Mouse (Mus musculus): ENCODE data around the gene Rad51b. TPM values are rescaled to one million over a fixed set of nuclear protein-coding genes. Genes with fewer than 3 reads are reported as not detected.
A peak's percentile ranks its signal among the peaks of the same experiment; 100 is the strongest.

Gene Rad51b
- total and polyA plus RNA-seq, 2 experiments from 2014 or later, result 1.1 TPM

DNA sequence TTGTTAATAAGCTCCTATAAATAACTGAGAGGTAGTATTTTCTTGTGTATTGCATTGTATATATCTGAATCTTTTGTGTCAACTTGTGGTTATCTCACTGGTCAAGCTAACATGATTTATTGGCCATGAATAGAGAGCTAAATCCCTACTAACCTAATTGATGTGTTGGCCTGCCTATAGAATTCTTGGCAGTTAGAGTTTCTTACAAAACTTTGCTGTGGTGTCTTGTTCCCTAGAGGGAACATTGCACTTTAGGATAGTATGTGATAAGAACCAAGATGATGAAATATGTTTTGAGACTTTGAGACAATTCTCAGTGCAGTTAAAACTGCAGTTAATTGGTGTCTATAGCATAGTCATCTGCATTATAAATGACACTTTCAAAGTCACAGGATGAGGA lies 299.8 kb downstream of the Rad51b start:
- Histone ChIP-seq H3K27me3 (ENCODE audit: insufficient read depth, low read length) (no peaks in the 10 kb centered on the region), H3K9ac (replicated peaks; ENCODE audit: low read length) (no peak overlapping the region), H3K4me2 (ENCODE audit: low read depth, low read length) (no peak overlapping the region), H3K4me1 (ENCODE audit: insufficient read depth, low read length) (0 out of 2 replicates have a peak, but pooled peaks cover 5% of the 10 kb centered on the region), H3K4me3 (ENCODE audit: low read length) (no peak overlapping the region), H3K9me3 (ENCODE audit: low read length) (no peaks in the 10 kb centered on the region), H3K36me3 (ENCODE audit: insufficient read depth, low read length) (no peaks in the 10 kb centered on the region), H3K27ac (no peak overlapping the region)
- no peak for DNase-seq (ENCODE audit: low spot score)
- ATAC-seq, result no peak
- no peak for TF ChIP-seq CTCF (IDR thresholded peaks at IDR 0.05; ENCODE audit: low read depth)

DNA sequence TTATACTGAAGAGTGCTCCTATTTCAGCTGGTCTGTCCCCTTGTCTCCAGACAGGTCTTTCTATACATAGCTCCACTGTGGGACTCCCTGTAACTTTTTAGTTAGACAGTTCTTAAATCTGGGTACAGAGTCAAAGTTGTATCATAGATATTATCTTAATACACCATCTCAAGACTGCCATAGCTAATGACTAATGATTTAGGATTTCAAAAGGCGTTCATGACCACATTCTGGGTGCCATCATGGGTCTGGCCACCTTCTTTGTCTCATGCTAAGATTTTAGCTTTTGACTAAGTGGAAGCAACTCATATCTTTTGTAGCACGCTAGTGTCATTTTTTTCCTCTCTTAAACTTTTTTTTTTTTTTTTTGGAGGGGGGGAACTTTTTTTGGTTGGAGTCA lies 300.3 kb downstream of the Rad51b start:
- Histone ChIP-seq H3K36me3 (ENCODE audit: insufficient read depth, low read length) (no peaks in the 10 kb centered on the region), H3K9ac (replicated peaks; ENCODE audit: low read length) (no peak overlapping the region), H3K4me2 (ENCODE audit: low read depth, low read length) (no peak overlapping the region), H3K4me3 (ENCODE audit: low read length) (no peak overlapping the region), H3K9me3 (ENCODE audit: low read length) (no peaks in the 10 kb centered on the region), H3K4me1 (ENCODE audit: insufficient read depth, low read length) (0 out of 2 replicates have a peak, but pooled peaks cover 5% of the 10 kb centered on the region), H3K27me3 (ENCODE audit: insufficient read depth, low read length) (no peaks in the 10 kb centered on the region), H3K27ac (no peak overlapping the region)
- TF ChIP-seq CTCF (IDR thresholded peaks at IDR 0.05; ENCODE audit: low read depth), result no peak
- ATAC-seq (no peak), DNase-seq (ENCODE audit: low spot score) (no peak)
- 94% methylated on average over 2 of the region's 2 CpGs for WGBS

DNA sequence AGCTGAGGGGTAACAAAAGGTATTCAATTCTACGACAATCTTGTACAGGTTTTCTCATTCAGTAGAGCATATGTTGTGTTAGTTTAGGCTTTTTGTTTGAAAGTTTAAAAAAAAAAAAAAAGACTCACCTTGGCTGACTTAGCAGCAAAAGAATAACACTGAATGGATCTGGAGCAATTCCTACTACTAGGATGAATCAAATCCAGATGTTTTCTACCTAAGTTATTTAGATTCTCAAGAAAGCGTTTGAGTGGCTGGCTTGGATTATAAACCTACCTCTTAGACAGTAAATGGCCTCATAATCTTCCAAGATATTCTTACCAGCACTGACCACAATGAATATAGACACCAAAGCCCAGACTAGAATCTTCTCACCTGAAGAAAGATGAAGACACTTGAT lies 300.7 kb downstream of the Rad51b start:
- TF ChIP-seq CTCF (IDR thresholded peaks at IDR 0.05; ENCODE audit: low read depth), result no peak
- no peak overlapping the region for H3K4me2 ChIP-seq (ENCODE audit: low read depth, low read length)
- 94% methylated on average over 2 of the region's 2 CpGs for WGBS

GRCm38 (mm10) chr12:79598496-79598895 lies 301.4 kb downstream of the Rad51b start:
- no peak for ATAC-seq
- 61% methylated on average over 4 of the region's 4 CpGs for WGBS
- H3K27me3 ChIP-seq (ENCODE audit: insufficient read depth, low read length), result no peaks in the 10 kb centered on the region
- TF ChIP-seq CTCF (IDR thresholded peaks at IDR 0.05; ENCODE audit: low read depth), result no peak
- 0 out of 2 replicates have a peak, but pooled peaks cover 5% of the 10 kb centered on the region for H3K4me1 ChIP-seq (ENCODE audit: insufficient read depth, low read length)
- no peak overlapping the region for H3K9ac ChIP-seq (replicated peaks; ENCODE audit: low read length)
- no peaks in the 10 kb centered on the region for H3K36me3 ChIP-seq (ENCODE audit: insufficient read depth, low read length)
- no peaks in the 10 kb centered on the region for H3K9me3 ChIP-seq (ENCODE audit: low read length)
- H3K4me3 ChIP-seq (ENCODE audit: low read length), result no peak overlapping the region
- no peak for DNase-seq (ENCODE audit: low spot score)
- no peak overlapping the region for H3K4me2 ChIP-seq (ENCODE audit: low read depth, low read length)
- no peak overlapping the region for H3K27ac ChIP-seq

More for the DNA sequence above, 300.7 kb downstream of the Rad51b start:
- H3K4me1 ChIP-seq (ENCODE audit: insufficient read depth, low read length), result 0 out of 2 replicates have a peak, but pooled peaks cover 5% of the 10 kb centered on the region
- no peaks in the 10 kb centered on the region for H3K36me3 ChIP-seq (ENCODE audit: insufficient read depth, low read length)
- no peak overlapping the region for H3K4me3 ChIP-seq (ENCODE audit: low read length)
- ATAC-seq (no peak), DNase-seq (ENCODE audit: low spot score) (no peak)
- no peaks in the 10 kb centered on the region for H3K9me3 ChIP-seq (ENCODE audit: low read length)
- H3K27ac ChIP-seq, result no peak overlapping the region
- no peak overlapping the region for H3K9ac ChIP-seq (replicated peaks; ENCODE audit: low read length)
- no peaks in the 10 kb centered on the region for H3K27me3 ChIP-seq (ENCODE audit: insufficient read depth, low read length)

DNA sequence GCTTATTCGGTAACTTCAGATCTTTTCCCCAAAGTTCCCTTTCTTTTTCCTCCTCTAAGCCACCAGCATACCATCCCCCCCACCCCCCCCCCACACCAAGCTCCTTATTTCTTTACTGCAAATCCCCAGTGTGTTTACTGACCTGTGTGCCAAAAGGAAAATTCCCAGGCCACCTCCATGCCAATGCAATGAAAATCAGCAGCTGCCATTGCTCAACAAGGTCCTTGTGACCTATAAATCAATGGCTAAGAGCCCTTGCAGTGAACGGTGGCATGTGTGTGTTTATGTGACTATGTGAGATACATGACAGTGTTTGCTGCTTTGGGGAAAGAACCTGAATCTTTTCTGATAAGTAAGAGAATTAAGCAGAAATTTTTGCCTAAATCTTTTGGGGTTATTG lies 301.8 kb downstream of the Rad51b start:
- Histone ChIP-seq H3K9me3 (ENCODE audit: low read length) (no peaks in the 10 kb centered on the region), H3K9ac (replicated peaks; ENCODE audit: low read length) (no peak overlapping the region), H3K4me2 (ENCODE audit: low read depth, low read length) (no peak overlapping the region), H3K27me3 (ENCODE audit: insufficient read depth, low read length) (no peaks in the 10 kb centered on the region), H3K36me3 (ENCODE audit: insufficient read depth, low read length) (no peaks in the 10 kb centered on the region), H3K4me3 (ENCODE audit: low read length) (no peak overlapping the region), H3K4me1 (ENCODE audit: insufficient read depth, low read length) (0 out of 2 replicates have a peak, but pooled peaks cover 5% of the 10 kb centered on the region), H3K27ac (no peak overlapping the region)
- ATAC-seq (no peak), DNase-seq (ENCODE audit: low spot score) (no peak)
- WGBS, result 51% methylated on average over 2 of the region's 2 CpGs
- TF ChIP-seq CTCF (IDR thresholded peaks at IDR 0.05; ENCODE audit: low read depth), result no peak

- no peak overlapping the region for H3K4me3 ChIP-seq (ENCODE audit: low read length)
- no peak overlapping the region for H3K27ac ChIP-seq
- peak; percentile 70 for DNase-seq (ENCODE audit: low spot score)
- H3K4me1 ChIP-seq (ENCODE audit: insufficient read depth, low read length), result 0 out of 2 replicates have a peak, but pooled peaks cover 5% of the 10 kb centered on the region
- no peak overlapping the region for H3K4me2 ChIP-seq (ENCODE audit: low read depth, low read length)
- no peaks in the 10 kb centered on the region for H3K9me3 ChIP-seq (ENCODE audit: low read length)
- H3K9ac ChIP-seq (replicated peaks; ENCODE audit: low read length), result no peak overlapping the region
- no peaks in the 10 kb centered on the region for H3K36me3 ChIP-seq (ENCODE audit: insufficient read depth, low read length)
- no peaks in the 10 kb centered on the region for H3K27me3 ChIP-seq (ENCODE audit: insufficient read depth, low read length)
- ATAC-seq, result no peak
- TF ChIP-seq CTCF (IDR thresholded peaks at IDR 0.05; ENCODE audit: low read depth), result no peak
- 35% methylated on average over 11 of the region's 11 CpGs for WGBS
These were observed 303.2 kb downstream of the Rad51b start for GRCm38 (mm10) chr12:79600149-79600769.

- ATAC-seq (no peak), DNase-seq (ENCODE audit: low spot score) (no peak)
- 68% methylated on average over 3 of the region's 3 CpGs for WGBS
- Histone ChIP-seq H3K9me3 (ENCODE audit: low read length) (no peaks in the 10 kb centered on the region), H3K4me2 (ENCODE audit: low read depth, low read length) (no peak overlapping the region), H3K9ac (replicated peaks; ENCODE audit: low read length) (no peak overlapping the region), H3K27me3 (ENCODE audit: insufficient read depth, low read length) (no peaks in the 10 kb centered on the region), H3K27ac (no peak overlapping the region), H3K4me3 (ENCODE audit: low read length) (no peak overlapping the region), H3K36me3 (ENCODE audit: insufficient read depth, low read length) (no peaks in the 10 kb centered on the region), H3K4me1 (ENCODE audit: insufficient read depth, low read length) (0 out of 2 replicates have a peak, but pooled peaks cover 5% of the 10 kb centered on the region)
- TF ChIP-seq CTCF (IDR thresholded peaks at IDR 0.05; ENCODE audit: low read depth), result no peak
These were observed 305.6 kb downstream of the Rad51b start for GRCm38 (mm10) chr12:79602641-79603040.
